Mouse (Mus musculus) 416B (cell line): ENCODE measurements around the gene Mxd4.

Experiments
- DNase-seq: peaks from one replicate; pipeline ENCODE4 v3.0.0; 2011; ENCODE audit warnings: low read depth

Gene Mxd4

GRCm38 (mm10) chr5:34196423-34196822, 8.9 kb upstream of the Mxd4 start:
- peak; percentile 40 for DNase-seq

- DNase-seq: no peak
Measured at GRCm38 (mm10) chr5:34195786-34196185, 8.3 kb upstream of the Mxd4 start.

- no peak for DNase-seq
Measured at GRCm38 (mm10) chr5:34194975-34195662, 7.6 kb upstream of the Mxd4 start.

- DNase-seq: no peak
Measured at GRCm38 (mm10) chr5:34194426-34194825, 6.9 kb upstream of the Mxd4 start.

- peak; percentile 43 for DNase-seq
Measured at GRCm38 (mm10) chr5:34191843-34192242, 4.3 kb upstream of the Mxd4 start.

GRCm38 (mm10) chr5:34191021-34191420, 3.5 kb upstream of the Mxd4 start:
- peak; percentile 82 for DNase-seq

- no peak for DNase-seq
Measured at GRCm38 (mm10) chr5:34189521-34189920, 2.0 kb upstream of the Mxd4 start.

- DNase-seq: no peak
Measured at GRCm38 (mm10) chr5:34188856-34189255, 1.3 kb upstream of the Mxd4 start.

- peak; percentile 40 for DNase-seq
Measured at GRCm38 (mm10) chr5:34186961-34187391, 544 bp downstream of the Mxd4 start.

- DNase-seq: no peak
Measured at GRCm38 (mm10) chr5:34186391-34186790, 1.1 kb downstream of the Mxd4 start.

- no peak for DNase-seq
Measured at GRCm38 (mm10) chr5:34185791-34186190, 1.7 kb downstream of the Mxd4 start.

GRCm38 (mm10) chr5:34185051-34185580, 2.4 kb downstream of the Mxd4 start:
- DNase-seq: no peak

- no peak for DNase-seq
Measured at GRCm38 (mm10) chr5:34183976-34184375, 3.5 kb downstream of the Mxd4 start.

GRCm38 (mm10) chr5:34183156-34183880, 4.2 kb downstream of the Mxd4 start:
- no peak for DNase-seq

- no peak for DNase-seq
Measured at GRCm38 (mm10) chr5:34182486-34182885, 5.0 kb downstream of the Mxd4 start.

GRCm38 (mm10) chr5:34177821-34178220, 9.7 kb downstream of the Mxd4 start:
- no peak for DNase-seq

- DNase-seq: no peak
Measured at GRCm38 (mm10) chr5:34177091-34177490, 10.4 kb downstream of the Mxd4 start.

- DNase-seq: no peak
Measured at GRCm38 (mm10) chr5:34176691-34177090, 10.8 kb downstream of the Mxd4 start.

GRCm38 (mm10) chr5:34175403-34175694, 12.2 kb downstream of the Mxd4 start:
- DNase-seq: no peak

GRCm38 (mm10) chr5:34174550-34175402, 12.7 kb downstream of the Mxd4 start:
- DNase-seq: no peak

GRCm38 (mm10) chr5:34174021-34174420, 13.5 kb downstream of the Mxd4 start:
- no peak for DNase-seq

GRCm38 (mm10) chr5:34170726-34171125, 16.8 kb downstream of the Mxd4 start:
- no peak for DNase-seq

- no peak for DNase-seq
Measured at GRCm38 (mm10) chr5:34169954-34170353, 17.6 kb downstream of the Mxd4 start.
